Mouse (Mus musculus) limb, embryonic 10.5 days (tissue): ENCODE measurements at regions not wholly inside any gene's neighbourhood (a gene's known extent, or its start where the extent isn't known, plus 50 kb on each side); places are given as distances from the start of the nearest gene placed in this dataset.
"Not testable (repeated sequence)": the region's sequence is repeated elsewhere in the genome, so short reads cannot be mapped to it uniquely, and the experiment has no call there.

Experiments used
- DNase-seq: peaks from one replicate; pipeline ENCODE4 v3.0.0-alpha.2; 2017; ENCODE audit warnings: low spot score
- H3K27ac ChIP-seq: fragments of 300-500 bp; sonication (generic); 2 replicates; pipeline ENCODE4 v1.5.1; 2016; ENCODE audit warnings: mild to moderate bottlenecking
- H3K27me3 ChIP-seq: fragments of 300-500 bp; sonication (generic); 2 replicates; pipeline ENCODE4 v1.6.1; 2016; ENCODE audit warnings: low read depth, mild to moderate bottlenecking; ENCODE audit not compliant: poor library complexity, severe bottlenecking
- H3K36me3 ChIP-seq: fragments of 300-500 bp; sonication (generic); 2 replicates; pipeline ENCODE4 v1.6.1; 2016; ENCODE audit warnings: mild to moderate bottlenecking, moderate library complexity
- H3K4me1 ChIP-seq: fragments of 300-500 bp; sonication (generic); 2 replicates; pipeline ENCODE4 v1.6.1; 2016
- H3K4me3 ChIP-seq: fragments of 300-500 bp; sonication (generic); 2 replicates; pipeline ENCODE4 v1.5.1; 2016; ENCODE audit warnings: mild to moderate bottlenecking, moderate library complexity
- H3K9me3 ChIP-seq: fragments of 300-500 bp; sonication (generic); replicated peaks from 2 replicates; pipeline ENCODE4 v1.6.1; 2016; ENCODE audit warnings: mild to moderate bottlenecking
- WGBS: fragments of 180-500 bp; shearing (Covaris S2); methylation state at CpG from one replicate; pipeline ENCODE4 v1.1.7; 2016; 5-methylcytosine and 5-hydroxymethylcytosine counted together

- Histone ChIP-seq H3K36me3 (no peaks in the 10 kb centered on the region), H3K4me3 (no peak overlapping the region), H3K27ac (no peak overlapping the region), H3K27me3 (no peaks in the 10 kb centered on the region), H3K9me3 (no peaks in the 10 kb centered on the region), H3K4me1 (no peaks in the 10 kb centered on the region)
- no peak for DNase-seq
Measured at GRCm38 (mm10) chr14:36155757-36156156, 61.0 kb downstream of the 4930474N05Rik start.

DNA sequence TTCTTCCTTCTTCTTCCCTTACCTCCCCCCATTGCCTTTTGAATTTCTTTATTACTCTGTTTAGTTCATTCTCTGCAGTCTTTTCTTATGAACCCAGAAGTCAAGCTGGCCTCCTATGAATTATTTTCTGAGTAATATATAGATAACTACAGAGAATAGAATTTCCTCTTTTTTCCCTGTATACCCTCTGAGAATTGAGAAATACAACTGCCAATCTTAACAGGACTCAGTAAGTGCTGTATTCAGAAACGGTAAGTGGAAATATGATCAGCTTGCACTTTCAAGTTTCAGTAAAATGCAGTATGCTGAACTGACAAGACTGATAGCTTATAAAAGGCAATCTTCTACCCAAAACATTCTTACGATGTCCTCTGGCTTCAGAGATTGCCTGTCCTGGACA lies 61.5 kb downstream of the 4930474N05Rik start:
- H3K36me3 ChIP-seq: no peaks in the 10 kb centered on the region
- no peak overlapping the region for H3K4me3 ChIP-seq
- H3K27me3 ChIP-seq: no peaks in the 10 kb centered on the region
- no peaks in the 10 kb centered on the region for H3K9me3 ChIP-seq
- H3K4me1 ChIP-seq: no peaks in the 10 kb centered on the region
- 92% methylated on average over 2 of the region's 2 CpGs for WGBS
- no peak for DNase-seq
- H3K27ac ChIP-seq: no peak overlapping the region

- Histone ChIP-seq H3K36me3 (no peaks in the 10 kb centered on the region), H3K4me1 (no peaks in the 10 kb centered on the region), H3K27me3 (no peaks in the 10 kb centered on the region), H3K27ac (no peak overlapping the region), H3K9me3 (no peaks in the 10 kb centered on the region), H3K4me3 (no peak overlapping the region)
- no peak for DNase-seq
- WGBS: 67% methylated on average over 1 of the region's 1 CpGs
Measured at GRCm38 (mm10) chr14:36183701-36184100, 89.0 kb downstream of the 4930474N05Rik start.

DNA sequence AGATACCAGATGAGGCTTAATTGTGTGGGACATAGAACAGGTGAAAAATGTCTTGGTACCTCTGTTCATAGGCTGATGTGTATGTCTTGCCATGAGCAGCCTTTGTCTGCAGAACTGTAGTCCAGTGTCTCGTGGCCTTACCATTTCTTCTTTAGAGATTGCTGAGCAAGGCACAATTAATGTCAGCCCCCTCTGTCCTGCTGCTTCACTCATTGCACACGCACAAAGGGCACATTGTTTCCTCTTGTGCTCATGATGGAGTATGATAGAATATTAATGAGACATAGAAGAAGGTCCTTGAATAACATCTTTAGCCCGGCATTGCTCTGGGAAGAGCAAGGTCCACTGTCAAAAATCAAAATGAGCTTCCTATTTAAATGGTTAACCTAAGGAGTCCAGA lies 101.8 kb downstream of the 4930474N05Rik start:
- H3K27ac ChIP-seq: no peak overlapping the region
- no peak for DNase-seq
- 85% methylated on average over 3 of the region's 3 CpGs for WGBS
- H3K36me3 ChIP-seq: no peaks in the 10 kb centered on the region
- H3K4me3 ChIP-seq: no peak overlapping the region
- no peaks in the 10 kb centered on the region for H3K4me1 ChIP-seq
- H3K9me3 ChIP-seq: no peaks in the 10 kb centered on the region; the same call in 1 of the 2 replicates
- no peaks in the 10 kb centered on the region for H3K27me3 ChIP-seq

- no peaks in the 10 kb centered on the region; the same call in 1 of the 2 replicates for H3K9me3 ChIP-seq
- 98% methylated on average over 5 of the region's 5 CpGs for WGBS
- H3K27me3 ChIP-seq: no peaks in the 10 kb centered on the region
Measured at GRCm38 (mm10) chr14:36198396-36198795, 103.7 kb downstream of the 4930474N05Rik start.

DNA sequence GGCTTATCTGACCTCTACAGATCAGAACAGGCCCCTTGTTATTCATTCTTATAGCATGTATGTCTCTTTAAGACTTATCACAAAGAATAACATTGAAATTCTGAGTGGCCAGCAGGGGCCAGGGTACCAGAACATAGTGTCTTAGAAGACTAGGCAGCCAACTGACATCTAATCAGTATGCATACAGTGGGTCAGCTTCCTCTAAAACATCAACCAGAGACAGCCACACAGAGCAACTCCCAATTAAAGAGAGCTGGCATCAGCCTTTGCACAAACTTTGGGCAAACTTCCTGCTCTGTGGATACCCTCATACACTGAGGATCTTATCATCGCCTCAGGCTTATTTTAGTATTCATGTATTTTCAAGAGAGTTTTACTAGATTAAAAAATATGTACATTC lies 109.1 kb downstream of the 4930474N05Rik start:
- DNase-seq: no peak
- 93% methylated on average over 1 of the region's 1 CpGs for WGBS
- Histone ChIP-seq H3K36me3 (no peaks in the 10 kb centered on the region), H3K27me3 (no peaks in the 10 kb centered on the region), H3K27ac (no peak overlapping the region), H3K9me3 (no peaks in the 10 kb centered on the region), H3K4me1 (no peaks in the 10 kb centered on the region), H3K4me3 (no peak overlapping the region)

More at GRCm38 (mm10) chr14:36198396-36198795, 103.7 kb downstream of the 4930474N05Rik start:
- no peak overlapping the region for H3K4me3 ChIP-seq
- H3K27ac ChIP-seq: no peak overlapping the region
- H3K4me1 ChIP-seq: no peaks in the 10 kb centered on the region
- no peak for DNase-seq
- no peaks in the 10 kb centered on the region for H3K36me3 ChIP-seq

DNA sequence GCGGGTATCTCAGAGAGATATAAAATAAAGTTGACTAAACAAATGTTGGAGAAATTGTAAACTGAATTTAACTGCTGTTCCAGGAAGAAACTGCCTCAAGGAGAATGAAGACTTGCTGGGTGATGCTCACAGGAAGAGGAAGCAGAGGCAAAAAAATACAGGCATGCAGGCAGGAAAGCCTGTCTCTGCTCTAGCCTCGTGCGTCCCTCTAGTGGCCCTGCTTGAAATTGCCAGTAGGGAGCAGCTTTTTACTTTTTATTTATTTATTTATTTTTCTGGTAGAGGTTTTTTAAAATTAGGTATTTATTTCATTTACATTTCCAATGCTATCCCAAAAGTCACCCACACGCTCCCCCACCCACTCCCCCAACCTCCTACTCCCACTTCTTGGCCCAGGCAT lies 118.1 kb downstream of the 4930474N05Rik start:
- H3K4me3 ChIP-seq: no peak overlapping the region
- H3K27ac ChIP-seq: no peak overlapping the region
- no peaks in the 10 kb centered on the region for H3K36me3 ChIP-seq
- H3K9me3 ChIP-seq: no peaks in the 10 kb centered on the region
- DNase-seq: peak; percentile 47
- WGBS: 45% methylated on average over 4 of the region's 4 CpGs
- no peaks in the 10 kb centered on the region for H3K4me1 ChIP-seq
- H3K27me3 ChIP-seq: no peaks in the 10 kb centered on the region

GRCm38 (mm10) chr14:36245849-36246248 lies 151.1 kb downstream of the 4930474N05Rik start:
- DNase-seq: no peak
- no peak overlapping the region for H3K4me3 ChIP-seq
- H3K4me1 ChIP-seq: no peaks in the 10 kb centered on the region
- no peaks in the 10 kb centered on the region for H3K36me3 ChIP-seq
- H3K27me3 ChIP-seq: no peaks in the 10 kb centered on the region
- H3K27ac ChIP-seq: no peak overlapping the region
- H3K9me3 ChIP-seq: no peaks in the 10 kb centered on the region

DNA sequence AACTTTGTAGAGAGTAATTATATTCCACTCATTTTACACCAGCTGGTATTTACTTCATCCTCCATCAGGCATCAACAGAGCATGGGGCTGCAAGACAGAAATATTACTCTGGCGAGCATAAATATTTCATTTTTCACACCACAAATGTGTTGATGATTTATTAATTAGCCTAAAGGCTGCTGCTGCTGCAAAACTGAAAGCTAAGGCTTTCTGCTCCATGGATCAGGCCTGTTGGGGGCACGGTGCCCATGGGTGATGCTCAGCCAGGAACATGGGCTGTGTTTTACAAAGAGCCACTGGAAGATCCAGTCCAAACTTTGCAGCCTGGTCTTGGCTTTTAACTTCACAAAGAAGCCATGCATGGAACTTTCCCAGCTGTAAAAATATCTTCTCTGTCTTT lies 167.4 kb downstream of the 4930474N05Rik start:
- no peaks in the 10 kb centered on the region for H3K9me3 ChIP-seq
- DNase-seq: no peak
- H3K27ac ChIP-seq: no peak overlapping the region
- no peaks in the 10 kb centered on the region for H3K27me3 ChIP-seq
- no peak overlapping the region for H3K4me3 ChIP-seq
- no peaks in the 10 kb centered on the region for H3K4me1 ChIP-seq
- no peaks in the 10 kb centered on the region for H3K36me3 ChIP-seq
- WGBS: 83% methylated on average over 2 of the region's 2 CpGs

DNA sequence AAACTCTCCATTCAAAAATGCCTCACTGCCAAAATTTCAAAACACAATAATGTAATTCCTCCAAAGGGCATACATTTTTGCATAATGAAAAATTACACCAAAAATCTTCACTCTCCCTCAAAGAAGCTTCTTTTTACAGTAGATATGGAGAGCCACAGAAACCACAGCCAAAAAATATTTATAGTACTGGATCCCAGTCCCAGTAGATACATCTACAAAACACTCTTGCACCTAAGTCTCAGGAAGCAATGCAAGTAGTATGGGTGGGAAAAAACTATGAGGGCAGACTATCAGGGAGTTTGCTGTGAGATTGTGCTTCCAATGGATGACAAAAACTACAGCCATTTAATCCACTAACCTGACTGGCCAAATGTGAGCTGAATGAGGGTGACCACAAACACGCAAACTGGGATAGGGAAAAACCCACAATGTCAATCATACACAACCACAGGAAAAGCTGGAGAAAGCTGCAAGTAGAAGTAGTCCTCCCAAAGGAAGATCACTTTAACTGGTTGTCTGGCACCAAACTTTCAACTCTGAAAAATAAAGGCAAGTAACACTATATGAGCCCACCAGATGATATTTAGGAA lies 189.2 kb downstream of the 4930474N05Rik start:
- no peaks in the 10 kb centered on the region for H3K36me3 ChIP-seq
- no peak overlapping the region for H3K27ac ChIP-seq
- no peaks in the 10 kb centered on the region for H3K9me3 ChIP-seq
- 85% methylated on average over 1 of the region's 1 CpGs for WGBS
- no peaks in the 10 kb centered on the region for H3K27me3 ChIP-seq
- no peak for DNase-seq
- no peak overlapping the region for H3K4me3 ChIP-seq
- no peaks in the 10 kb centered on the region for H3K4me1 ChIP-seq

GRCm38 (mm10) chr14:36288697-36289286 lies 194.1 kb downstream of the 4930474N05Rik start:
- DNase-seq: no peak
- Histone ChIP-seq H3K4me3 (no peak overlapping the region), H3K4me1 (no peaks in the 10 kb centered on the region), H3K36me3 (no peaks in the 10 kb centered on the region), H3K27ac (no peak overlapping the region), H3K9me3 (no peaks in the 10 kb centered on the region), H3K27me3 (no peaks in the 10 kb centered on the region)
- WGBS: 73% methylated on average over 1 of the region's 1 CpGs

DNA sequence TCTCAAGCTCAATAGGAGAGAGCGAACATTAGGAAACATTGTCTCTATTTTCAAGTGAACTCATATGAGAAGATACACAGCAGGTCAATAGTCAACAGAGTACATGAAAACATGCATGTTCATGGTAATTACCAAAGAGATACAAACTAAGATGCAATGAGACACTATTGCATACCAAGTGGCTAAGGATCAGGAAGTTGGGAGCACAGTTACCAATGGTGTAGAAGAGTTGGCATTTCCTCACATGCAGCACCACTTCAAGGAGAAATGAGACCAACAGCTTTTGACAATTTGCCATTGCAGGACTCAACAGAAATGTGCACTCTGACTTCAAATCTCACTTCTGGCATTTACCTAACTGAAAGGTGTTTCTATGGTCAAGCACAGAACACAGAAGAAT lies 215.6 kb downstream of the 4930474N05Rik start:
- H3K27me3 ChIP-seq: no peaks in the 10 kb centered on the region
- no peaks in the 10 kb centered on the region for H3K4me1 ChIP-seq
- 96% methylated on average over 1 of the region's 1 CpGs for WGBS
- no peak overlapping the region for H3K27ac ChIP-seq
- H3K4me3 ChIP-seq: no peak overlapping the region
- H3K36me3 ChIP-seq: no peaks in the 10 kb centered on the region
- no peak for DNase-seq
- no peaks in the 10 kb centered on the region for H3K9me3 ChIP-seq

GRCm38 (mm10) chr14:36314673-36315072 lies 220.0 kb downstream of the 4930474N05Rik start:
- not testable (repeated sequence) for H3K4me3 ChIP-seq, H3K36me3 ChIP-seq, H3K4me1 ChIP-seq, H3K27ac ChIP-seq, H3K27me3 ChIP-seq, H3K9me3 ChIP-seq, DNase-seq
- WGBS: 76% methylated on average over 1 of the region's 1 CpGs
